Mouse (Mus musculus) lung, embryonic 15.5 days (tissue): ENCODE results near the gene Zbtb7a. TPM values are rescaled to one million over a fixed set of nuclear protein-coding genes. Genes with fewer than 3 reads are reported as not detected.

Experiments used
- ATAC-seq: fragments of 200-750 bp; cut with Nextera tagmentation; 2 replicates; pipeline ENCODE4 v1.8.0; 2017; ENCODE audit warnings: moderate number of reproducible peaks, borderline replicate concordance; ENCODE audit not compliant: low FRiP score, low TSS enrichment; ENCODE audit errors: extremely low read depth
- H3K27ac ChIP-seq: fragments of 300-500 bp; sonication (generic); 2 replicates; pipeline ENCODE4 v1.5.1; 2015; ENCODE audit warnings: moderate library complexity, mild to moderate bottlenecking, inconsistent platforms
- H3K27me3 ChIP-seq: fragments of 300-500 bp; sonication (generic); 2 replicates; pipeline ENCODE4 v1.6.1; 2015; ENCODE audit warnings: inconsistent platforms
- H3K36me3 ChIP-seq: fragments of 300-500 bp; sonication (generic); 2 replicates; pipeline ENCODE4 v1.6.1; 2015; ENCODE audit warnings: inconsistent platforms
- H3K4me1 ChIP-seq: fragments of 300-500 bp; sonication (generic); 2 replicates; pipeline ENCODE4 v1.6.1; 2015; ENCODE audit warnings: inconsistent platforms
- H3K4me2 ChIP-seq: fragments of 300-500 bp; sonication (generic); 2 replicates; pipeline ENCODE4 v1.6.1; 2015; ENCODE audit warnings: inconsistent platforms, mild to moderate bottlenecking, moderate library complexity
- H3K4me3 ChIP-seq: fragments of 300-500 bp; sonication (generic); 2 replicates; pipeline ENCODE4 v1.5.1; 2015; ENCODE audit warnings: mild to moderate bottlenecking, inconsistent platforms
- H3K9ac ChIP-seq: fragments of 300-500 bp; sonication (generic); 2 replicates; pipeline ENCODE4 v1.6.1; 2015; ENCODE audit warnings: inconsistent platforms
- H3K9me3 ChIP-seq: fragments of 300-500 bp; sonication (generic); 2 replicates; pipeline ENCODE4 v1.6.1; 2016; ENCODE audit warnings: inconsistent platforms
- WGBS: fragments of 180-500 bp; shearing (Covaris S2); methylation state at CpG from one replicate; pipeline ENCODE4 v1.1.7; 2015; 5-methylcytosine and 5-hydroxymethylcytosine counted together
- polyA plus RNA-seq: library from polyadenylated mRNA; unstranded; fragments of >200 nt; fragmentation: Nextera tagmentation; extraction: Ambion mirVana; gene quantifications from 2 replicates; pipeline ENCODE4 v1.2.1, GENCODE M21; 2015

The Zbtb7a gene
- polyA plus RNA-seq, 1 experiment from 2014 or later: 36.9 TPM

DNA sequence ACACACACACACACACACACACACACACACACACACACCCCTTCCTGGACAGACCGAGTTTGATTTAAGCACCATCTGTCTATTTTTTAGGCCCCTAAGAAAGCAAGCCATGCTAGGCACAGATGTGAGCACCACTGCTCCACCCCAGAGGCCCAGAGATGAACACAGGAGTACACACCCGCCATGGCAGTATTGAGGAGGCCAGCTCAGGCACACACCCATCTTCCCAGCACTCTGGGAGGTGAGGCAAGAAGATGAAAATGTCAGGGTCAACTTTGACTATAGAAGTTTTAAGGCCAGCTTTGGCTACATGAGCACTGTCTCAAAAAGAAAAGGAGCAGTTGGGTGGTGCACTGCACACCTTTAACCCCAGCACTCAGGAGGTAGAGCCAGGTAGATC is 12.1 kb upstream of the Zbtb7a start:
- H3K4me3 ChIP-seq: no peak overlapping the region
- no peak for ATAC-seq
- WGBS: 79% methylated on average over 2 of the region's 2 CpGs
- H3K27me3 ChIP-seq: no peaks in the 10 kb centered on the region
- no peak overlapping the region for H3K4me2 ChIP-seq
- no peaks in the 10 kb centered on the region for H3K9me3 ChIP-seq
- H3K27ac ChIP-seq: no peak overlapping the region
- no peak overlapping the region for H3K9ac ChIP-seq
- H3K36me3 ChIP-seq: peaks cover 60% of the 10 kb centered on the region
- H3K4me1 ChIP-seq: peaks cover 7% of the 10 kb centered on the region

- H3K27me3 ChIP-seq: no peaks in the 10 kb centered on the region
- H3K27ac ChIP-seq: no peak overlapping the region
- no peaks in the 10 kb centered on the region for H3K9me3 ChIP-seq
- peaks cover 13% of the 10 kb centered on the region for H3K4me1 ChIP-seq
- no peak for ATAC-seq
- no peak overlapping the region for H3K9ac ChIP-seq
- H3K4me2 ChIP-seq: no peak overlapping the region
- peaks cover 56% of the 10 kb centered on the region for H3K36me3 ChIP-seq
- WGBS: 80% methylated on average over 11 of the region's 11 CpGs
- H3K4me3 ChIP-seq: no peak overlapping the region
Measured at GRCm38 (mm10) chr10:81123500-81123899, 11.5 kb upstream of the Zbtb7a start.

- no peak for ATAC-seq
- Histone ChIP-seq H3K4me3 (peak overlapping the region; percentile 81), H3K9me3 (no peaks in the 10 kb centered on the region), H3K9ac (no peak overlapping the region), H3K4me1 (peaks cover 36% of the 10 kb centered on the region), H3K27ac (no peak overlapping the region), H3K4me2 (peak overlapping the region; percentile 98), H3K27me3 (peaks cover 18% of the 10 kb centered on the region; the same call in 1 of the 2 replicates), H3K36me3 (no peaks in the 10 kb centered on the region)
- WGBS: 1% methylated on average over 16 of the region's 16 CpGs
Measured at GRCm38 (mm10) chr10:81134181-81134587, 836 bp upstream of the Zbtb7a start.

DNA sequence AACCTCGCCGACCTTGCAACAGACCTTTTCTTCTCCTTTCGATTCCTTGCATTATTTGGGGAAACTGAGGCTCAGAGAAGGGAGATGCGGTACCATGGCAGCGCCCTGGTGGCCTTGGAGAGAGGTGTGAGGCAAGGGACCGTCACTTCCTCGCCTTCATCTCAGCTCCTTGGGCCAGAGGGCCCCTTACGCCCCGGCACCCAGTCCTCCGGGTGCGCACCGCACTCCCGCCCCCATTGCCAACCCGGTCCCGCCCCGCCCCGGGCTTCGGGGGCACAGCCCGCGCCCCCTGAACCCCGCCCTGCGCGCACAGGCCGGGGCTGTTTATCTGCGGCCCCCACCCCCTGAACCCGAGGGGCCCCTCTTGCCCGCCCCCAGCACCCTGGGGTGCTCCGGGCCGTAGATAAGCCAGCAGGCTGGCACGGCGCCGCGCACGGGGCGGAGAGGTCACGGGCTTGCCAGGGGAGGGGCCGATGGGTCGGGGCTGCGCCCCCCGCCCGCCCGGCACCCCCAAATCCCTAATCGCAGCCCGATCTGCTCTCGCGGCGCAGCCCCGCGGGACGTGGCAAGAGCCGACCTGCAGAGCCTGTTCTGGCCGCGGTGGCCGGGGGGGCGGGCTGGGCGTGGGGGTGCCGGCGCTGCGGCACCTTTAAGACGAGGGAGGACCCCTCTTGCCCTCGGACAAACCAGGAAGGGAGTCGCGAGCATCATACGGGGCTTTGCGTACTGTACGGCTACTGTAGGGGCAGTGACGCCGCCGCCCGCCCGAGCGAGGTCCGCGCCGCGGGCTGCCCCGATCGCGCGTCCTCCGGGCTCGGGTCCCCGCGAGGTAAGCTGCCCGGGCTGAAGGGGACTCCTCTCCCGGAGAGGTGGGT is 1.0 kb downstream of the Zbtb7a start:
- H3K4me3 ChIP-seq: peak overlapping the region; percentile 81
- WGBS: under 1% methylated on average over 82 of the region's 86 CpGs
- peaks cover 48% of the 10 kb centered on the region for H3K4me1 ChIP-seq
- H3K27me3 ChIP-seq: peaks cover 18% of the 10 kb centered on the region; the same call in 1 of the 2 replicates
- peak; percentile 40 for ATAC-seq
- peak overlapping the region; percentile 94 for H3K9ac ChIP-seq
- peak overlapping the region; percentile 98 for H3K4me2 ChIP-seq
- H3K36me3 ChIP-seq: no peaks in the 10 kb centered on the region
- H3K27ac ChIP-seq: peak overlapping the region; percentile 99
- H3K9me3 ChIP-seq: no peaks in the 10 kb centered on the region

DNA sequence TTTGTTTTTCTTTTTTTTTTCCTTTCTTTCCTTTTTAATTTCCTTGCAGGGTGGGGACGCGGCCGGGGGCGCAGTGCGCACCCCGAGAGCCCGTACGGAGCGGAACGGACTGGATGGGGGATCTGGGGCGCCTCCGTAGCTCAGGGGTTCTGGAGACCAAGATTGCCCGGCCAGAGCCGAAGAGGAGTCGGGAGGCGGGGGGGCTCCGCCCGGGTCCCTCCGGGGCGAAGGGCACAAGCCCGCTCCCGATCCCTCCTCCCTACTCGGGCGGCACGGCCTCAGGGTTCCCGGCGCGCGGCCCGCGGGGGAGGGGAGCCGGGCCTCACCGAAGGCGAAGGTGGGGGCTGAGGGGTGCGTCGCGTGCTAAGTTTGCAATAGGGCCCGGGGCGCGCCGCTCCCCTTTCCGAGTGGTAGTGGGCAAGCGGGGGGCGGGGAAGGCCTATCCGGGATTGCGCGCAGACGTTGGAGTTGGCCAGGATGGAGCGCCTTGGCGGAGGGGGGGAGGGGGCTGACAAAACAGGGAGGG is 1.7 kb downstream of the Zbtb7a start:
- H3K9ac ChIP-seq: peak overlapping the region; percentile 94
- no peaks in the 10 kb centered on the region for H3K36me3 ChIP-seq
- H3K4me3 ChIP-seq: peak overlapping the region; percentile 81
- no peaks in the 10 kb centered on the region for H3K9me3 ChIP-seq
- H3K4me1 ChIP-seq: peaks cover 55% of the 10 kb centered on the region
- H3K27me3 ChIP-seq: peaks cover 18% of the 10 kb centered on the region; the same call in 1 of the 2 replicates
- WGBS: 2% methylated on average over 39 of the region's 50 CpGs
- H3K27ac ChIP-seq: peak overlapping the region; percentile 99
- peak; percentile 33 for ATAC-seq
- H3K4me2 ChIP-seq: peak overlapping the region; percentile 98

GRCm38 (mm10) chr10:81137252-81138130 is 2.5 kb downstream of the Zbtb7a start:
- peak overlapping the region; percentile 93 for H3K4me2 ChIP-seq
- H3K27ac ChIP-seq: peak overlapping the region; percentile 99
- ATAC-seq: peak; percentile 90
- peak overlapping the region; percentile 91 for H3K9ac ChIP-seq
- under 1% methylated on average over 77 of the region's 89 CpGs for WGBS
- no peaks in the 10 kb centered on the region for H3K9me3 ChIP-seq
- H3K4me1 ChIP-seq: peaks cover 60% of the 10 kb centered on the region
- H3K4me3 ChIP-seq: peak overlapping the region; percentile 81
- H3K36me3 ChIP-seq: no peaks in the 10 kb centered on the region
- peaks cover 18% of the 10 kb centered on the region; the same call in 1 of the 2 replicates for H3K27me3 ChIP-seq

- WGBS: under 1% methylated on average over 23 of the region's 24 CpGs
- Histone ChIP-seq H3K36me3 (peaks cover under 1% of the 10 kb centered on the region; the same call in 1 of the 2 replicates), H3K4me3 (peak overlapping the region; percentile 81), H3K27me3 (peaks cover 18% of the 10 kb centered on the region; the same call in 1 of the 2 replicates), H3K9ac (peak overlapping the region; percentile 91), H3K27ac (peak overlapping the region; percentile 89), H3K4me2 (peak overlapping the region; percentile 93), H3K4me1 (peaks cover 66% of the 10 kb centered on the region), H3K9me3 (no peaks in the 10 kb centered on the region)
- ATAC-seq: no peak
Measured at GRCm38 (mm10) chr10:81138131-81138782, 3.2 kb downstream of the Zbtb7a start.

DNA sequence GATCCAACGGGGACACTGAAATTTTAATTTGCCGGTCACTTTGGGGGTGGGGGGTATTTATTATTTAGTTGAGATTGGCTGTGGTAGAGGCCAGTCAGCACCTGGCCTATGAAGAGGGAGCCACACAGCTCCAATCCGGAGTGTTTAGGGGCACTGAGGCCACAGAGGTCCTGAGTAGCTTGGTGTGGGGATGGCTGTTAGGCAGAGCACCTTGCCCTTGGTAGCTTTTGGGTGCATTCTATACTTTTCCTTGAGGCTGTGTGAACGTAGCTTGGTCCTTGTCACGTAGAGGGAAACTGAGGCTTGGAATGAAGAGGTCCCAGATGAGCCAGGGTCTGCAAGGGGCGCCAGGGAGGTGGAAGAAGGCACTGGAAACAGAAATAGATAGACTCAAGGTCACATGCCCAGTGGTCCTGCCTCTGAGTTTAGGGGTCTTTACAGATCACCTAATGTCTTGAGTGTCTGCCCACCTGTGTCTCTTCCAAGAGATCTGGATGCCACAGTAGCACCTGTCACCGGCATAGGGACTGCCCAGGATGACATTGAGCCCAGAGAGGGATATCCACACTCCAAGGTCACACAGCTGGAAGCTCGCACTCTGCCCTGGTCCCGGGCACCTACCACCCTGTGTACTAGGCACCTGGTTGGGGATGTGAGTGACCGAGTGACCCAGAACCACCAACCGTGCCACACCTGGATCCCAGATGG is 4.0 kb downstream of the Zbtb7a start:
- Histone ChIP-seq H3K9me3 (no peaks in the 10 kb centered on the region), H3K27ac (peak overlapping the region; percentile 89), H3K36me3 (peaks cover 8% of the 10 kb centered on the region), H3K4me1 (peaks cover 66% of the 10 kb centered on the region), H3K4me3 (peak overlapping the region; percentile 81), H3K4me2 (peak overlapping the region; percentile 93), H3K9ac (peak overlapping the region; percentile 91), H3K27me3 (peaks cover 18% of the 10 kb centered on the region; the same call in 1 of the 2 replicates)
- WGBS: 48% methylated on average over 11 of the region's 11 CpGs
- no peak for ATAC-seq

DNA sequence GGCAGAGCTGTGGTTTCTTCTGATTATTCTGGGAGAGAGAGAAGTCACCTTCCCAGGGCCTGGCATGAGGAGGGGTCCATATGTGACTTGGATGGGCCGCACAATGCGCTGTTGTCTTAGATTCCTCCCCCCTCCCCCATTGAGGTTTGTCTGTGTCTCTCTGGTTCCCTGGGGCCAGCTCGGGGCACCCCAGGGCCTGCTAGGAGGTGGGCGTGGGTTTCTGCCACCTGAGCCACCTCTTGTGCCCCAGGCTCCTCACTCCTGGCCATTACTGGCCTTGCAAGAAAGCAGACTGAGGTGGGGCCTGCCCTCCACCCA is 4.5 kb downstream of the Zbtb7a start:
- WGBS: 72% methylated on average over 4 of the region's 4 CpGs
- Histone ChIP-seq H3K27ac (peak overlapping the region; percentile 89; the same call in 1 of the 2 replicates), H3K4me2 (peak overlapping the region; percentile 93), H3K9ac (peak overlapping the region; percentile 91), H3K4me3 (peak overlapping the region; percentile 81), H3K4me1 (peaks cover 61% of the 10 kb centered on the region), H3K27me3 (peaks cover 13% of the 10 kb centered on the region; the same call in 1 of the 2 replicates), H3K36me3 (peaks cover 13% of the 10 kb centered on the region), H3K9me3 (no peaks in the 10 kb centered on the region)
- no peak for ATAC-seq

DNA sequence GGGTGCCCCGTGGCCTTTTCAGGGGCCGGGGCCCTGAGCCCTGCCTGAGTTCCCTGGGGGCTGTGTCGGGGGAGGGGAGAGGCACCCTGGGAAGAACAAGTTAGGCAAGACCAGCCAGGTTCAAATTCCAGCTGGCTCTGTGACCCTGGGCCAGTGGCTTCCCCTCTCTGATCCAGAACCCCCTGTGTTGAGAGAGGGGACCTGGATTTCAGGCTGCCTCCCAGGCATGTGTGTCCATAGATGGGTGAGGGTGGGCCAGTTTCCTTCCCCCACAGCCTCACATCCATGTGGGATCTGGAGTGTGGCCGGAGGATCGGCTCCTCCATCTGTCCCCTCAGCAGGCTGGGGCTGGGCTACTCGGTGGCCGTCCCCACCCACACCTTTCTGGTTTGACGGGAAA is 5.0 kb downstream of the Zbtb7a start:
- H3K4me1 ChIP-seq: peaks cover 56% of the 10 kb centered on the region
- no peak for ATAC-seq
- WGBS: 26% methylated on average over 8 of the region's 8 CpGs

More for the DNA sequence above, 5.0 kb downstream of the Zbtb7a start:
- peaks cover 18% of the 10 kb centered on the region for H3K36me3 ChIP-seq
- peak overlapping the region; percentile 89 for H3K27ac ChIP-seq
- no peaks in the 10 kb centered on the region for H3K9me3 ChIP-seq
- peak overlapping the region; percentile 91 for H3K9ac ChIP-seq
- H3K4me2 ChIP-seq: peak overlapping the region; percentile 93
- peaks cover 8% of the 10 kb centered on the region; the same call in 1 of the 2 replicates for H3K27me3 ChIP-seq
- peak overlapping the region; percentile 81 for H3K4me3 ChIP-seq
